Mouse (Mus musculus) T-cell, adult 66 days (primary cell): ENCODE data around the gene 6030408B16Rik. TPM values are rescaled to one million over a fixed set of nuclear protein-coding genes. Genes with fewer than 3 reads are reported as not detected.

Experiments
- total RNA-seq, 2 experiments: library from RNA; stranded (reverse); gene quantifications; 3 replicates in 1 of 2; 4 replicates in 1 of 2; pipeline ENCODE4 v1.2.4; 2023

Gene 6030408B16Rik
- 1 to 10 TPM in 1 of 2 experiments, under 1 TPM in 1; 0.50 to 1.1 TPM for total RNA-seq

DNA sequence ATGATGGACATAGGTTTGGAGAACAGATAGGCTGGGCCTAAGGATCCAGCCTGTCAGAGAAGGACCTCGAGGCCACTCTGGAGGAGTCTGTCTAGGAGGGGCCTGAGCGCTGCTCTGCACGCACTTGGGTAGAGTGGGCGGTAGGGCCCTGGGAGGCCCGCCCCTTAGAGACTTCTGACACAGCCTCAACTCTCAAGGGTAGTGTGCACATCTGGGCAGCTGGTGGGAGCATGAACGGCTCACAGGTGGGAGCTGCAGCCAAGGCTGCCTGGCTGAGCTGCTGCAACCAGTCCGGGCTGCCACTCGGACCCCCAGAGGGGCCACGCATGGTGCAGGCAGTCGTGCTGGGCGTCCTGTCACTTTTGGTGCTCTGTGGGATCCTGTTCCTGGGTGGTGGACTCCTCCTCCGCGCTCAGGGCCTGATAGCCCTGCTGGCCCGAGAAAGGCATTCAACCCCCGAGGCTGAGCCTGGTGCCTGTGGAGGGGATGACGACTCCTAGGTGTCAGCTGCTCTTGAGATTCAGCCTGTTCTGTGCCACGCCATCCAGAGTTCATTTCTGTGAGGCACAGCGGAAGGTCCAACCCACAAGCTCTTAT, at the start of gene 6030408B16Rik:
Gene 6030408B16Rik (plus strand): TSS at position 188 of the 597 bp plus-strand sequence.

DNA sequence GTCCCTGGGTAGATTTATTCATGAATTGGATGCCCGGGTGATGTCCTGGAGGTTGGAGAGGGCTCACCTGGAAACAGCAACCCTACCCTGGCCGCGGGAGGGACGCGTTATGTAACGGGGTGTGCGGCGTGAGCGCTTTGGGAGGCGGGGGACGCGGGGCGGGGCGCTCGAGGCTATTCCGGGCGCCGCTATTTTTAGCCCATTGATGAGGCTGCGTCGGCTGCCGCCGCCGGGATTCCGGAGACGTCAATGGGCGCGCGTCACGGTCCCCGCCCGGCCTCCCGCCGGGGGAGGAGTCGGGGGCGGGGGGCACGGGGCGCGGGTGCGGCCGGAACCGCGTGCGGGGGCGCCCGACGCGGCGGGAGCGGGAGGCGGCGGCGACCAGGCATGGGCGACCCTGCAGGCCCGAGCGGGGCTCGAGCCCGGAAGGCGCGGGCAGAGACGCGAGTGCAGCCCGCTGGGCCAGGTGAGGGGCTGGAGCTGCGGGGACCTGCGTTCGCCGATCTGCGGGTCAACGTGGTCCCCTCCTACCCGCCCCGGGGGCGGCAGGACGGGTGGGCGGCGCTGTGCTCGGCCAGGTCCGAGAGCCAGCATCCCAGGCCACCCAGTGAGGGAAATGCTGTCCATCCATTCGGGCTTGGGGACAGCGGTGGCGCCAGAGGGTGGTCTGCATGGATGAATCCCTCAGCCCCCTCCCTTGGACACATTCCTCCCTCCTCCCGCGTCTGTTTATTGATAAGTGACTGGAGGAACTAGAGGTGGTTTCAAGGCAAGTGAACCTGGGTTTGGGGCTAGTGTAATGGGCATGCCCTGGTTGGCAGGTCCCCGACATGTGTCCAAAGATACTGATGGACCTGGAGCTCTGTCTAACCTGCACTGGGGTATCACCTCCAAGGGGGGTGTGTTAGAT, 38.9 kb upstream of the 6030408B16Rik start, which contains the start of gene Nr4a1:
Gene Nr4a1 (plus strand): TSS at position 384 of the 910 bp plus-strand sequence.

DNA sequence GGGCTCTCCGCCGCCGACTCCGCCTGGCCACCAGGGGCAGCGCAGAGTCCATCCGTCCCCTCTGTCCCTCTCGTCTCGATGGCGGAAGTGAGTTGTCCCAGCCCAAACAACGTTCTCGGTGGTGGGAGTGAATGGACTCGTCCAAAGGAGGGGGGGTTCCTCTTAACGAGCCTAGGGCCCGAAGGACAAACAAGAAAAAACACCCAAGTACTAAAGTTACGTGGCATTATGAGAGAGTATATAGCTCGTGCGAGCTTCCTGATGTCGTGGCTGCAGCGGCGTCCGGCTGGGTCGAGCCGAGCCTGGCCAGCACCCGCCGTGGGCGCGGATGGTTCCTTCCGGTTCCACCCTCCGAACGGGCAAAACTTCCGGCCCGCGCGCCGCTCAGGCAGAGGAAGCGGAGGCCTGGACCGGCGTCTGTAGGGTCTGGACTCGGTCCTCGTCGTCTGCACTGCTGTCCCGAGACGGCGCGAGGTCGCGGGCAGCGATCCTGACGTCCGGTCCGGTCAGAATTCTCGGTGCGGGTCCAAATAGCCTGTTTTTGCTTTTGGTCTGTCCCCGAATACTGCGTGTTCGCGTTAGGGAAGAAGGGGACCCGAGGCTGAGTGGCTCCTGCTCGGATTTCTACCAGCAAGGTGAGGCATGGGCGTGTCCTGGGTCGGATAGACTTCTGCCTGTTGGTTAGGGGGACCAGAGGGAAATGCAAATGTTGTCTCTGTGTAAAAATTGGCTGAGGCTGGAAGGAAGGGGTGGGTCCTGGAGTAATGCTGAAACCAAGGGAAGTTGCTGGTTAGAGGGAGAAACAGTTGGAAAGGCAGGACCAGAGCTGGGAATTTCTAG, 8.9 kb upstream of the 6030408B16Rik start, which contains the start of gene Atg101:
Gene Atg101 (plus strand): TSS at position 362 of the 840 bp plus-strand sequence.

Other genes with a start within 250 kb of the 6030408B16Rik start
- gene Gm47841, start 245.8 kb upstream of the 6030408B16Rik start, total RNA-seq, result not detected
- gene Fignl2, start 214.6 kb upstream of the 6030408B16Rik start, total RNA-seq, result not detected
- gene Ankrd33, start 177.5 kb upstream of the 6030408B16Rik start, total RNA-seq, result not detected
- gene Acvrl1, start 164.7 kb upstream of the 6030408B16Rik start, total RNA-seq, result 10 to 100 TPM; 14.5 to 18.4 TPM
- 10 to 100 TPM; 35.1 TPM for gene Acvr1b, start 119.1 kb upstream of the 6030408B16Rik start, total RNA-seq
- 1 to 10 TPM; 5.5 to 5.7 TPM for gene Grasp, start 69.0 kb upstream of the 6030408B16Rik start, total RNA-seq
- gene Nr4a1, start 38.9 kb upstream of the 6030408B16Rik start, total RNA-seq, result 10 to 100 TPM; 69.2 to 71.1 TPM
- gene Atg101, start 8.9 kb upstream of the 6030408B16Rik start, total RNA-seq, result 10 to 100 TPM; 54.3 to 69.0 TPM
- not detected for gene Krt80, start 77.0 kb downstream of the 6030408B16Rik start, total RNA-seq
- gene Krt7, start 117.8 kb downstream of the 6030408B16Rik start, total RNA-seq, result not detected
- gene Krt87, start 145.6 kb downstream of the 6030408B16Rik start, total RNA-seq, result not detected
- not detected for gene Krt88, start 154.5 kb downstream of the 6030408B16Rik start, total RNA-seq
- not detected for gene Krt81, start 170.5 kb downstream of the 6030408B16Rik start, total RNA-seq
- gene Krt86, start 180.3 kb downstream of the 6030408B16Rik start, total RNA-seq, result not detected
- under 1 TPM; 0.55 to 0.95 TPM for gene Krt83, start 198.3 kb downstream of the 6030408B16Rik start, total RNA-seq
- not detected for gene Gm49425, start 224.0 kb downstream of the 6030408B16Rik start, total RNA-seq
- gene Krt84, start 239.6 kb downstream of the 6030408B16Rik start, total RNA-seq, result not detected